Mouse (Mus musculus) testis, adult 2 months (tissue): Measurements from ENCODE around the gene Tbcc.

Source experiments
- CTCF ChIP-seq: fragments of 200-500 bp; IDR thresholded peaks from 2 replicates; pipeline ENCODE4 v1.5.1; 2012; ENCODE audit warnings: low read depth, mild to moderate bottlenecking, inconsistent platforms, low read length, moderate library complexity; ENCODE audit not compliant: control insufficient read depth, insufficient read depth, insufficient replicate concordance
- POLR2A ChIP-seq: fragments of 200-500 bp; IDR thresholded peaks from 2 replicates; pipeline ENCODE4 v1.6.1; 2012; ENCODE audit warnings: low read depth, mild to moderate bottlenecking, inconsistent platforms, low read length, moderate library complexity; ENCODE audit not compliant: control insufficient read depth

GRCm38 (mm10) chr17:46857903-46858748 is 32.4 kb upstream of the Tbcc start, which contains the start of gene Bicral:
- no peak for TF ChIP-seq CTCF
- TF ChIP-seq POLR2A: no peak
